Mouse (Mus musculus) left cerebral cortex, adult 9 months (tissue): ENCODE results near the gene Slc12a8.
A peak's percentile ranks its signal among the peaks of the same experiment; 100 is the strongest.

Source experiments
- DNase-seq, 2 experiments: peaks; one replicate each; pipeline ENCODE4 v3.0.0; 2022; ENCODE audit warnings: low spot score in 2 of 2

Gene Slc12a8

DNA sequence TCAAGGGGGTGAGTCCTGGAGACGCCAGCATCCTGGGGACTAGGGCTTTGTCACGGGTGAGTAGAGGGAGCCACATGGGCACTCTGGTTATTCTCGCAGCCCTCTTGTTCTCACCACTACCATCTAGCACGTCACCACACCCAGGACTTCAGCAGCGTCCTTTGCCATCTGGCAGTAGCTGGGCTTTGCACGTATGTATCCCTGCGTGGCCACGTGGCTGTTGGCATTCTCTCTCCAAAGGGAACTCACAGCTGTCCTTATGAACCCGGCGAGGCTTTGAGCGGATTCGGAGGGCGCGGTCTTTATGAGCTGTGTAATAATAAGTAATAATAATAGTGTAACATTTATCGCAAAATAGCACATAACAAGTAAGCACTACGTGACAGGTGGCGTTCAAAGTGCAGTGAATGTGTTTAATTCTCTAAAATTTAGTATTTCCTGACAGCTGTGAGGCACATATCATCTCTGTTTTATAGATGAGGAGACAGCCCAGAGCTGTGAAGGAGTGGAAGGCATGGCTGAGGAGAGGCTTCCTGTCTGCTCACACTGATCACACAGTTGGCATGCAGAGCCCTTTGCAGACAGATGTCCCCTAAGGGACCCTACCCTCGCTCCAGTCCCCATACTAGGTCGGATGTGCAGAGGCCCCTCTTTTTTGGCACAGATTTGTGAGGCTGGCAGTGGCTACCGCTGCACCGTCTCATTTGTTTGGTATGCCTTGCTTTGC is 20.5 kb downstream of the Slc12a8 start:
- DNase-seq: no peak

DNA sequence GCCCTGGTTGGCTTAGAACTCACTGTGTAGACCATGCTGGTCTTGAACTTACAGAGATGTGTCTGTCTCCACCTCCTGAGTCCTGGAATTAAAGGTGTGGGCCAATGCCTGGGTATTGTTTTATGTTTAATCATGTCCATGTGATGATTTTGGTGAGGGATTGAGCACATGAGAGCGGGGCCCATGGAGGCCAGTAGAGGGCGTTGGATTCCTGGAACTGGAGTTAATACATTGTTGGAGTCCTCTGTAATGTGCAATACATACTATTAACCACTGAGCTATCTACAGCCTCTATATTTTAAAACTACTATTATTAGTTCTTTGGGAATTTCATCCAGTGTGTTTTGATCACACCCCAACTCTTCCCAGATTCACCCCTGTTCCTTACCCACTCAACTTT is 27.2 kb downstream of the Slc12a8 start:
- no peak for DNase-seq

DNA sequence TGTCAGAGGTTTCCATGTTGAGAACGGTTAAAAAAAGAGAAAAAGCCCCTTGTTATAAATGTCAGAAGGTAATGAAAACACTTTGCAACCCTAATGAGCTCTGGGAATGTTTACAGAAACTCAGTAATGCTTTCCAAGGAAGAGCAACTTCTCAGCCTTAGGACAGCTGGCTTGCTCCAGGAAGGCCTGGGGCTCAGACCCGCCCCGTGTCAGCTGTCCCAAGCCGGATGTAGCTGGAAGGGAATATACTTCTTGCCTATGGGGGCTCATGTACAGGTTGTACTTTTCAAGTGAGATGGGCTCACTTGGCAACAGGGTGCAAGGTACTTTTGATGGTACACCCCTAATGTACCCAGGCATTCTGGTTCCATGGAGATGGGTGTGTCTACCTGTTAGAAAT is 28.4 kb downstream of the Slc12a8 start:
- DNase-seq: no peak

DNA sequence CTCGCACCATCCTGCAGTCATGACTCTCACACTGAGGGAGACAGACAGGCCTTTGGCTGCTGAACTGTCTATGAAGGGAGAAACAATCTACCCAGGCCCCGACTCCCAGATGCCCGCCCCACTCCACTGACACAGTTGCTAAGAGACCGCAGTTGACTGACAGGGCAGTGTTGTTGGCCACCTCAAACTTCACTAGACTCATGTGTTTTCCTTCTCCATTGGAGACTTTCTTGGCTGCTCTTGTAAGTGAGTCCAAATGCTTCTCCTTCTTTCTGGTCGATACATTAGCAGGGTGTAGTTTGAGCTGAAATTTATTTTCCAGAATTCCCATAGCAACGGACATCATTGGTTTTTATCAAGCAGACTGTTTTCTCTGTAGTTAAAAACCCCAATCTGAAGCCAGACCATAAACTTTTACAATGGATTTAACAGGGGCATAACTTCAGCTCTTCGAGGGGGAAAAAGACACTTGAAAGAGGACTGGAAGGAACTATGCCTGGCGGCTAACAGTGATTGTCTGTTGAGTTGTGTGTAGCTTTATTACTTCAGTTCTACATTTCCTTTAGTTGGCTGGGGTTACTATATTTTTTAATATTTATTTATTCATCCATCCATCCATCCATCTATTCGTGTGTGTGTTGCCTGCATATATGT is 36.7 kb downstream of the Slc12a8 start:
- no peak for DNase-seq

DNA sequence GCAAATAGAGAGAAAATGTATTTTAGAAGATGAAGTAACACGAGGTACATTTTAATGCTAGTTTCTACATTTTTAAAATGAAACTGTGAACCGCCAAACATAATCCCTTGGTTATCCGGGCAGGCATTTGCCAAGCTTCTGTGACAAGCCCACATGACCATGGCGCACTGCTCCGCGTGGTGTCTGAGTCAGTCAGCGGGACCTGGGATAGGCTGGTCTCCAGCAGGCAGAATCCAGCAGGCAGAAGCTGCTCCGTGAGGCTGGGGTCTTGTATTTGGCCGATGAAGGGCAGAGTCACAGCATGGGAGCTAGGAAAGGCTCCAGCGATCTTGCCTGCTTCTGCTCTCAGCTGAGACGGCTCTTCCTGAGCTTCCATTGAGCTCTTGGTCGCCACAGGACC is 41.0 kb downstream of the Slc12a8 start:
- DNase-seq: no peak

DNA sequence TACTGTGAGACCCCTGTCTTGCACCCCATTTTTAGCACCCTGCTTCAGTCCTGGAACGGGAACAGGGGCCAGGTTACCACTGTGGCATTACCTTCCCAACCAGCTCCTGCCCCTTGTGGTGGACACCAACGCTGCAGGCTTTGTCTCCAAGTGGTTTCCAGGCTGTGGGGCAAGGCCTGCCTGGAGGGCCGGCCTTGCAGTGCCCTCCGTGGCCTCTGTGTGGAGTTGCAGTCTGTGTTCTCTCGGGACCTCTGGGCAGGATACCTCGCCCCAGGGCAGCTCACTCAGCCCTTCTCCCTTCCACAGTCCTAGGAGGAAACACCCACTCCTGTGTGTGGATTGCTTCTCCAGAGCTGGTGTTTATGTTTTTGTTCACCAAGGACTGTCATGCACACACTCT is 43.2 kb downstream of the Slc12a8 start:
- DNase-seq: peak in 1 of 2 experiments; percentile 67

DNA sequence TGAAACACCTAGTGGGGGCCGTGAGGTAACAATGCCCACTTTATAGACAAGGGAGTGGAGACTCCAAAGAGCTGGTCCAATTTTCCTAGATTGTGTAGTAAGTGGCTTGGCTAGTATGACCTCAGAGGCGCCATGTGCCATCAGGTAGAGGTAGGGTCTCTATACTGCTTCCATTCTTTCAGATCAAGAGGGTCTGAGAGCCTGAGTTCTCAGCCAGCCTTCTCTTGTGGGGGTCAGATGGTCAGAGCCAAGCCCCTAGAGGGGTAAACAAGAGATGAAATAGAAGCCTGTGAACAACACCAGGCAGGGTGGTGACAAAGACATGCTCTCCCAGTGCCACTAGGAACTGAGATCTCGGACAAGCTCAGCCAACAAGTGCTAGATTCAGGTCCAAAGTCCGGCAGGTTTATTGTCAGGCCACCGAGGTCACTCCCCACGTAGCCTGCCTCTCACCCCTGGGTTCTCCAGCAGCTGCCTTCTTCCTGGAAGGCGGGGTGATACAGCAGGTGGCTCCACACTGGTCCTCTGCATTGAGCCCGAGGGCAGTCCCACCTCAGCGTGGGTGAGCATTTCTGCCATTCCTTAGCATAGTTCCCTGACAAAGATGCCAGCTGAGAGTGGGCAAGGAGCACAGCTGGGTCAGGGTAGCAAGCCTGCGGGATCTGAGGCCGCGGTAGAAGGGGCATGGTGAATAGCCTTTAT is 44.3 kb downstream of the Slc12a8 start:
- DNase-seq: no peak

DNA sequence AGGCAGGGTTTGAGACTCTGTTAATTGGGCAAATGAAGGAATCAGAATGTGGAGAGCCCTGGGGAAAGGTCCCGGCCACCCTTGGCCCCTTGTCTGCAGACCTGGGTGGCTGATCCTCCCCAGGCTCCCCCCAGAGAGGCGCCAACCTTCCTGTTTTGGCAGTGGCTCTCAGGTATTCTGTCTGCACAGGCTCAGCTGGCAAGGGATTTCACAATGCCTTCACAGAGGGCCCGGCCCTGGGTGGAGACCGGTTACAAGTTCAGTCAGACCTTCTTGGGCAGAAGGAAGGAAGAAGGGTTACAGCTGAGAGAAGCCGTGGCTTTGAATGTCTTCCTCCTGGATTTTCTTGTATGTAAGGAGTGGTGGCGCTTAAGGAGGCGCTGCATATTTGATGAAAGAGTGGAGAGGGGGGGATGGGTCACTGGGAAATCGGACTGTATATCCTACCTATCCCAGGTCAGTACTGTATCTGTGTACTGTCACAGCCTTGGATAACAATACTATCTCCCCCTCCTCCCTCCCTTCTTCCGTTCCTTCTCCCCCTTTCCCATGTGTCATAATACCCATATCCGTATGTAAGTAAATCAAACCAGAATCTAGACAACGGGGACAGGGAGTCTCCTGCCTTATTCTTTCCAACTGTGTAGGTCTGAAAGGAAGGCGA is 45.9 kb downstream of the Slc12a8 start:
- DNase-seq: no peak

DNA sequence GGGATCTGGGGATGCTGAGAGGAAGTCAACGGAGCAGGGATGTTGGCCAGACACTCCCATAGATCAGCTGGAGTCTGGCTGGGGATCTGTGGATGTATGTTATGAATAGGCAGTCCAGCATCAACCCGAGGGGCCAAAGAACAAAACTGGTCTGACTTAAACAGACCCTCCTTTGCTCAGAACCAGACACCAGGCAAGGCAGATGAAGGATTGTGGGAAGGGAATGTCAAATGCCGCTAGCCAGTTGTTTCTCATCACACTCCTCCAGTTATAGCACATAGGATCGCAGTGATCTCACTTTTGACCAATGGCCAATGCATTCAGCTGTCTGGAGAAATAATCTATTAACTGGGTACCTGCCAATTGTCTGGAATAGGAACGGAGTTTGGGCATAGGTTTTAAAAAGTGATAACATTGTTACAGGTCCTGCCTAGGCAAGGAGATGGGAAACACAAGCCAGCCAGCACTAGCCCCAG is 46.4 kb downstream of the Slc12a8 start:
- no peak for DNase-seq

DNA sequence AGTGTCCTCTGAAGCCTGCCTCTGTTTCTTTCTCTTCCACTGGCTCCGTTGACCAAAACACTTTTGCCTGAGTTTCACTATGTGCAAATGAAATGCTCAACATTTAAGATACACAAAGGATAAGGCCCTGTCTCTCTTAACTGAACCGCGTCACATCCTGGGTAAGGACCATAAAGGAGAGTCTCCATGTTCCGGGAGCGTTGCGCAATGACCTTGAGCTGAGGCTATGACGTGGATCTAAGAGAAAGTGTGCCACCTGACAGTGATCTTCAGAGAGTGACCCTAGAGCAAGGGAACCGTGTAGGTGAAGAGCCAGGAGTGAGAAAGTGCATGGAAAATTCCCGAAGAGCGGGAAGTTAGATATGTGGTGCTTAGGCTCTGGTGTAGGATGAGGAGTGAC is 49.3 kb downstream of the Slc12a8 start:
- DNase-seq: no peak

DNA sequence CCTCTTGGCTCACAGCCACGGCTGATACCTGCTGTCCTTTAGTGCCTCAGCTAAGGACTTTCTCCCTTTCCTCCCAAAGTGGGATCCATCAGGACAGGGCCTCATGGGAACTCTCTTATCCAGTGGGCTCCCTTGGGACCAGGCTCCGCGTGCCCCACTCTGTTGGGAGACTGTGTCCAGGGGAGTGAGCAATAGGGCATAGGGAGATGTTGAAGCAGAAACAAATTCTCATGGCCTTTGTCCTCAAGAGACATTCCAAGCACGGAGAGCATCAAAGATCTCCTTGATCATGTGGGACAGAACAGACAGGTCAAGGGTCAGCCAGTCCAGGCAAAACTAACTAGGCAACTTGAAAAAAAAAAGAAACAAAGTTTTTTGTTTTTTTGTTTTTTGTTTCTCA is 50.6 kb downstream of the Slc12a8 start:
- DNase-seq: no peak

DNA sequence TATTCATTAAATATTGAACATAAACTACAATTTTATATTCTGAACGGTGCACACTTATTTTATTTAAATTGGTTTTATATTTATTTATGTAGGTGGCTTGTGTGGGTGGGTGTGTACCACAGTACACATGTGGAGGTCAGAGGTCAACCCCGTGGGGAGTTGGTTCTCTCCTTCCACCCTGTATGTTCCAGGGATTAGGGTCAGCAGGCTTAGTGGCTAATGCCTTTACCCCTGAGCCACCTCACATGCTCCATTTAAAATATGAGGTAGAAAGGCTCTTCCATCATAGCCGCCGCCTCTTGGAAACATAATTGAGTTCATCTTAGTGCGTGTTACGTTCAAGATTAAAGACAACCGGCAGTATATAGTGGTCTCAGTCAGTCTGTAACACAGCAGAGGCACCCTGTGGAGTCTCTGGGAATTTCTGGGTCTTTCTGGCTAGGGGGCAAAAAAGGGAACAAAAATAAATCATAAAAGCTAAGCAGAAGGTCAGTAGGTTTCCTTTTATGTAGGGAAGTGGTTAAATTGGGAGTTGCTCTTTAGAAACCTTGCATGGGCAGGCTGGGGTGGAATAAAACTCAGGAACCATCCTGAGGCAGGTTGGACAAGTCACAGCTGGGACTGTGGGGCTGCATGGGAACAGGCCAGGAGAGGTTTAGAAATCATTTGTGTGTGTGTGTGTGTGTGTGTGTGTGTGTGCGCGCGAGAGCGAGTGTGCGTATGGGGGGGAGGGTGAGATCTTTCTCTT is 51.3 kb downstream of the Slc12a8 start:
- no peak for DNase-seq

DNA sequence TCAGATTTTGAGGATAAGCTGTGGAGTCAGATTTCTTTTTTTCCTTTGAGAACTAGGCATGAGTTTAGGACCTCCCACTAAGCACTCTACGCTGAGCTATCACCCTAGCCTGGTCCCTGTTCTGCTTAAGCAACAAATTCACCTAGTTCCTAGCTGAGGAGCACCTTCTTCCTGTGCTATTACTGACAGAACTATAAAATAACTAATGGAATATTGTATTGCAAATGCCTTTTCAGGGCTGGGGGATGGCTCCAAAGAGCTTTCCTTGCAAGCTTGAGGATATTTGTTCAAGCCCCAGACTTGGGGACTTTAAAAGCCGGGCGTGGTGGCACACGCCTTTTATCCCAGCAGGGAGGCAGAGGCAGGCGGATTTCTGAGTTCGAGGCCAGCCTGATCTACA is 55.5 kb downstream of the Slc12a8 start:
- DNase-seq: no peak

DNA sequence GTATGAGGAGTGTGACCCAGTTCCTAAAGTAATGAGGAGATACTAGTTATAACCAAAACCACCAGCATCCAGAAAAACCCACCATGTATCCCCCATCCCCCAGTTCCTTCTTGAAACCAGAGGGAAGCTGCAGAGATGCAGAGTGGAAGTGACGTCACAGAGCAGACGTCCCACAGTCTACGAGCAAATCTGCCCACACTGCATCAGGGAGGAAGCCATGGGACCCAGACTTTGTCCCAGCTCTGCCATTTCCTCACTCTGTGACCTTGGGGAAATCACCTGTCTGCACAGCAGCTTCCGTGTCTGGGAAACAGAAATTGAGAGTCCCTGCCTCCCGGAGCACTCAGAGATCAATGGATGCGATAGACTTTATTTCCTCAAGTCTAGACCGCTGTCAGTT is 56.6 kb downstream of the Slc12a8 start:
- no peak for DNase-seq

DNA sequence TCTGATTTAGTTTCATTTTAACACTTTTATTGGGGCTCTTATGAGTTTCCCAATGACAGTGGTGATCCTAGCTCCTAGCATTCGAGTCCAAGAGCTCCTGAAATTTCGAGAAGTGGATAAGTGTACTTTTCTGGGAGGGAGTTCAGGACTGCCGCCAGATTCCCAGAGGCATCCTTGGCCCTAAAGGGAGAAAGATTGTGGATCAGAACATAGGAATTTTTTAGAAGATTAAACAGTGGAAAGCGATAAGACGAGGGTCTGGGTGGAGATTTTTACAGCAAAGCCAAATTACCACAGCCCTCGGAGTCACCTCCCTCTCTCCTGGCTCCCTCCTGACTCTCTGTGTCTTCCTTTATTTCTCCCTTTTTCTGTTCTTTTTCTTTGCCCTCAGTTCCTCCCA is 58.6 kb downstream of the Slc12a8 start:
- DNase-seq: no peak

DNA sequence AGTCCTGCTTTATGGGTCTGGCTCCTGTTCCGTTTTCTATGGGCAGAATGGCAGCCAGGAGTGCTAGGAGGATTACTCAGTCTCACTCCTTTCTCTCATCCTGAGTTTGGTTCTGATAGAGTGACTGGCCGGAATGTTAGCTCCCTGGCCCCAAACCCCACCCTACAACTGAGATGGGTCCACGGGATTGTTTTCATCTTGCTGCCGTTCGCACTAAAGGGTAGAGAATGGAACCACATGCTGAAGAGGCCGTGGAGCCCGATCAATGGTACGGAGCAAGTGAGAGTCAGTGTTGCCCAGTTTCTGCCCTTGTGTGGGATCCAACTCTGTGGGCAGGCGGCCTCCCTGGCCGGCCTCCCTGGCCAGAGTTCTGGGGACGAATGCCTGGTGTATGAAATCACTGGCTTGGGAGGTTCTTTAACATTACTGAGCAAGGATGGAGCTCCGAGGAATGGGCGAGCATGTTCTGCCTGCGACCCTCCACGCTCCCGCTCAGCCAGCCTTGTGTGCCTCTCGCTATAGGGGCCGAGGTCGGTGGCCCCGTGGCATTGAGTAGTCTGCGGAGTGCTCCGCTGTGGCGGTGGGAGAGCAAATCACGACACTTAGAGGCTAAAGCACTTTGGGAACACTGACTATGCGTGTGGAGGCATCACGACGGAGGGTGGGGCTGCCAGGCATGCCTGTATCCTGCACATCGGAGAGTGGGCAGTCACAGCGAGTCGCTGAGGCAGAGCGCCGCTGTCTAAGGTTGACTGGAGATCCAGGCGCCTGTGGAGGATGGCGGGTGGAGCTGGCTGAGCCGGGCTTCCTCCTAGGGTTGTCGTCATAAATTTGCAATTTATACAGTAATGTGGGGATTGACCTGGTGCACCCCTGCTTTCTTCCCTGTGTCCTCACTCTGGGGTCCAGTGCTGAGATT is 59.4 kb downstream of the Slc12a8 start:
- no peak for DNase-seq

DNA sequence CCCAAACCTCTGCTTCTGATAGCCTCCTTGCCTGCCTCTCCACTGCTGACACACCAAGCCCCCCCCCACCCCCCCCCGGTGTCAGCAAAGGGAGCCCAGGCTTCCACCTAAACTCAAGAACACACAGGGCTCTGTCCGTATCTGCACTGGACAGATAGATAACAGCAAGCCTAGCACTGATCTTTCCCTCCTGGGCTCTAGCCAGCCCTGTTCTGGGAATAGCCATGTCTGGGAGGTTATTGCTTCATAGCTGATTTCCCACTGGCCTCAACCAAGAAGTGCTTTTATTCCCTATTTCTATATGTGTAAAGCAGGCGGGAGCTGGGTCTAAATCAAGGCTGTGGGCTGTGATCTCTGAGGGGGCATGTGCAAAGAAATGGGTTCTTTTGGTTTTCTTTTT is 61.3 kb downstream of the Slc12a8 start:
- DNase-seq: no peak

DNA sequence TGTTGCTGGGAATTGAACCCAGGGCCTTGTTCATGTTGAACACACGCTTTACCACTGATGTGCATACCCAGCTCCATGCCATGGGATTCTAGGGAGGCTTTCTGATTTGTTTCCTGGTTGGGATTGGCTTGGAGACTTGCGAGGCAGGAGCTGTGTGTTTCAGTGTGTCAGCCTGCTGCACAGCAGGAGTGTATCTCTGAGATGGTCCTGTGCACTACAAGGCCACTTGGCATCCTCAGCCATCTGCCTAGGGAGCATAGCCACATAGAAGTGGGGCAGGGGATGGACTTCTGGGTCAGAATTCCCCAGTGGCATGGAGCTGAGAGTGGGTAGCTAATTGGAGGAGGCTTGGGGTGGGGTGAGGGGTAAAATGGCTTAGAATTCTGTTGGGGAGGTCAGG is 63.2 kb downstream of the Slc12a8 start:
- no peak for DNase-seq

DNA sequence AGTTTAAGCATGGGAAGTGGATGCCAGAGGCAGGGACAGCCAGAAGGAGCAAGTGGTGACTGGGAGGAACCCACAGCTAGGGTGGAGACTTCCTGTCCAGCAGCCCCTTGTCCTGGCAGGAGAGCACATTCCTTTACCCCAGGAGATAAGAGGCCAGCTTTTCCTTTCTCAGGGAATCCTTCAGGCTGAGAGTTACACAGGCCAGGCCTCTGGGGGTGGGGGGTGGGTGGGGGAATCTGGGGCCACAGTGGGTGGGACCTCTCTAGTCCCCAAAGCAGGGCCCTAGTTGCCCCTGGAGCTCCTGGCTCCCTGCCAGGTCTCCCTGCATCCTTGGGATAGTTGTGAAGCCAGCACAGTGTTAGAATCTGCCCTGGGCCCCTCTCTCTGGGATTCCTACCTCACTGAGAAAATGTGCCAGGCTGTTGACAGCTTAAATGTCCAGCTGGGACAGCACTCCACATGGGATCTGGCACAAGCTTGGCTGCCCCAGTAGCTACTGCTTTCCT is 63.7 kb downstream of the Slc12a8 start:
- no peak for DNase-seq

DNA sequence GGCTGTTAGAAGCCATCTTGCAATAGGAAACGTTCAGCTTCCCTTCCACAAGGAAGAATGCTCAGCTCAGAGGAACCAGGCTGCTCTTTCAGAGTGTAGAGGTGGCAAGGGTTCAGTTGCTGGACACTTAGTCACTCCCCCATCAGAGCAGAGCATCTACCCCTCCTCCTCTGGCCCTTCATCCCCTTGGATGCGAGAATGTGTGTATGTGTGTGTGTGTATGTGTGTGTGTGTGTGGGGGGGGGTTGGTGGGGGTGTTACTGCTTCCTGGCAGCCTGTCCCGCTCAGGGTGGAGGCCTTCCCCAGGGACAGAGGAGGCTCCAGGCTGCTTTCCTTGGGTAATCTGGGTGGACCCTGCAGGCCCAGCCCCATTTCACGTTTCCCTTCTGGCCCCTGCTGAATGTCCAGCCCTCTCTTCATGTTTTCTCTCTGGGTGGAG is 64.6 kb downstream of the Slc12a8 start:
- no peak for DNase-seq
